Mouse (Mus musculus) limb, embryonic 10.5 days (tissue): Measurements from ENCODE around the gene Tns3. TPM values are rescaled to one million over a fixed set of nuclear protein-coding genes. Genes with fewer than 3 reads are reported as not detected.

Source experiments
- DNase-seq: peaks from one replicate; pipeline ENCODE4 v3.0.0-alpha.2; 2017; ENCODE audit warnings: low spot score
- H3K27ac ChIP-seq: fragments of 300-500 bp; sonication (generic); 2 replicates; pipeline ENCODE4 v1.5.1; 2016; ENCODE audit warnings: mild to moderate bottlenecking
- H3K27me3 ChIP-seq: fragments of 300-500 bp; sonication (generic); 2 replicates; pipeline ENCODE4 v1.6.1; 2016; ENCODE audit warnings: low read depth, mild to moderate bottlenecking; ENCODE audit not compliant: poor library complexity, severe bottlenecking
- H3K36me3 ChIP-seq: fragments of 300-500 bp; sonication (generic); 2 replicates; pipeline ENCODE4 v1.6.1; 2016; ENCODE audit warnings: mild to moderate bottlenecking, moderate library complexity
- H3K4me1 ChIP-seq: fragments of 300-500 bp; sonication (generic); 2 replicates; pipeline ENCODE4 v1.6.1; 2016
- H3K4me3 ChIP-seq: fragments of 300-500 bp; sonication (generic); 2 replicates; pipeline ENCODE4 v1.5.1; 2016; ENCODE audit warnings: mild to moderate bottlenecking, moderate library complexity
- H3K9me3 ChIP-seq: fragments of 300-500 bp; sonication (generic); replicated peaks from 2 replicates; pipeline ENCODE4 v1.6.1; 2016; ENCODE audit warnings: mild to moderate bottlenecking
- WGBS: fragments of 180-500 bp; shearing (Covaris S2); methylation state at CpG from one replicate; pipeline ENCODE4 v1.1.7; 2016; 5-methylcytosine and 5-hydroxymethylcytosine counted together
- polyA plus RNA-seq: library from polyadenylated mRNA; unstranded; fragments of >200 nt; fragmentation: Nextera tagmentation; extraction: Ambion mirVana; gene quantifications from 2 replicates; pipeline ENCODE4 v1.2.1, GENCODE M21; 2016

The Tns3 gene
- polyA plus RNA-seq, 1 experiment from 2014 or later, result 35.6 TPM

- DNase-seq, result no peak
- WGBS, result 83% methylated on average over 5 of the region's 5 CpGs
- H3K4me3 ChIP-seq, result no peak overlapping the region
- no peaks in the 10 kb centered on the region for H3K4me1 ChIP-seq
- no peaks in the 10 kb centered on the region for H3K27me3 ChIP-seq
- no peaks in the 10 kb centered on the region for H3K9me3 ChIP-seq
- no peak overlapping the region for H3K27ac ChIP-seq
- no peaks in the 10 kb centered on the region for H3K36me3 ChIP-seq
Measured at GRCm38 (mm10) chr11:8391564-8391963, 272.8 kb downstream of the Tns3 start.

- DNase-seq, result no peak
- no peaks in the 10 kb centered on the region for H3K36me3 ChIP-seq
- WGBS, result 85% methylated on average over 7 of the region's 7 CpGs
Measured at GRCm38 (mm10) chr11:8385891-8386405, 278.4 kb downstream of the Tns3 start.

More at GRCm38 (mm10) chr11:8385891-8386405, 278.4 kb downstream of the Tns3 start:
- H3K27ac ChIP-seq, result no peak overlapping the region
- no peak overlapping the region for H3K4me3 ChIP-seq
- no peaks in the 10 kb centered on the region for H3K4me1 ChIP-seq
- no peaks in the 10 kb centered on the region for H3K27me3 ChIP-seq
- no peaks in the 10 kb centered on the region for H3K9me3 ChIP-seq
